Mouse (Mus musculus) hindbrain, embryonic 15.5 days (tissue): ENCODE data around the gene Ero1l. TPM values are rescaled to one million over a fixed set of nuclear protein-coding genes. Genes with fewer than 3 reads are reported as not detected.

Experiments
- ATAC-seq: fragments of 200-750 bp; cut with Nextera tagmentation; 2 replicates; pipeline ENCODE4 v1.8.0; 2017; ENCODE audit warnings: low read depth, moderate number of reproducible peaks, moderate TSS enrichment; ENCODE audit not compliant: low FRiP score
- H3K27ac ChIP-seq: fragments of 300-500 bp; sonication (generic); replicated peaks from 2 replicates; pipeline ENCODE4 v1.5.1; 2015; ENCODE audit warnings: mild to moderate bottlenecking, inconsistent platforms
- H3K27me3 ChIP-seq: fragments of 300-500 bp; sonication (generic); 2 replicates; pipeline ENCODE4 v1.6.1; 2015; ENCODE audit warnings: control low read depth, inconsistent platforms
- H3K36me3 ChIP-seq: fragments of 300-500 bp; sonication (generic); 2 replicates; pipeline ENCODE4 v1.6.1; 2015; ENCODE audit warnings: control low read depth, inconsistent platforms
- H3K4me1 ChIP-seq: fragments of 300-500 bp; sonication (generic); replicated peaks from 2 replicates; pipeline ENCODE4 v1.6.1; 2015; ENCODE audit warnings: control low read depth, inconsistent platforms
- H3K4me2 ChIP-seq: fragments of 300-500 bp; sonication (generic); 2 replicates; pipeline ENCODE4 v1.6.1; 2015; ENCODE audit warnings: moderate library complexity, mild to moderate bottlenecking, inconsistent platforms
- H3K4me3 ChIP-seq: fragments of 300-500 bp; sonication (generic); 2 replicates; pipeline ENCODE4 v1.5.1; 2015; ENCODE audit warnings: mild to moderate bottlenecking, inconsistent platforms
- H3K9ac ChIP-seq: fragments of 300-500 bp; sonication (generic); 2 replicates; pipeline ENCODE4 v1.6.1; 2015; ENCODE audit warnings: inconsistent platforms
- H3K9me3 ChIP-seq: fragments of 300-500 bp; sonication (generic); 2 replicates; pipeline ENCODE4 v1.6.1; 2016; ENCODE audit warnings: control low read depth, inconsistent platforms
- WGBS: fragments of 180-500 bp; shearing (Covaris S2); methylation state at CpG from one replicate; pipeline ENCODE4 v1.1.7; 2015; 5-methylcytosine and 5-hydroxymethylcytosine counted together
- polyA plus RNA-seq: library from polyadenylated mRNA; unstranded; fragments of >200 nt; fragmentation: Nextera tagmentation; extraction: Ambion mirVana; gene quantifications from 2 replicates; pipeline ENCODE4 v1.2.1, GENCODE M21; 2015

The Ero1l gene
- polyA plus RNA-seq, 1 experiment from 2014 or later = 21.4 TPM

DNA sequence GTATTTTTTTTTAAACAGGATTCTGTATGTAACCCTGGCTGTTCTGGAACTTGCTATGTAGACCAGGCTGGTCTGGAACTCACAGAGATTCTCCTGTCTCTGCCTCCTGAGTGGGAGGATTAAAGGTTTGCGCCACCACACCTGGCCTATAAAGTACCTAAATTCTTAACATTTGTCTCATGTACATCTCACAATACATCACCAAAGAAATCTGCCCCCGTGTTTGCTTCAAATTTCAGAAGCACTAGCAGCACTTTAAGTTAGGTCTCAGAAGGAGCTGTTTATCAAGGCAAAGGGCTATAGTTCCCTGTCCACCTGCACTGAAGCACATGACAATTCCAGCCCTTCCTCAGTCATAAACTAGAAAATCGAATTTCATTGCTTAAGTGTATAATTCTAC is 36.5 kb downstream of the Ero1l start:
- H3K36me3 ChIP-seq = peaks cover 36% of the 10 kb centered on the region
- 88% methylated on average over 3 of the region's 3 CpGs for WGBS

GRCm38 (mm10) chr14:45275816-45276215 is 42.8 kb downstream of the Ero1l start:
- no peak for ATAC-seq
- H3K27me3 ChIP-seq = no peaks in the 10 kb centered on the region
- no peak overlapping the region for H3K4me2 ChIP-seq
- H3K27ac ChIP-seq = no peak overlapping the region
- WGBS = 92% methylated on average over 6 of the region's 6 CpGs
- H3K9ac ChIP-seq = no peak overlapping the region
- H3K36me3 ChIP-seq = peaks cover 23% of the 10 kb centered on the region
- H3K4me1 ChIP-seq = no peaks in the 10 kb centered on the region
- no peaks in the 10 kb centered on the region for H3K9me3 ChIP-seq
- H3K4me3 ChIP-seq = no peak overlapping the region

More for the DNA sequence above, 36.5 kb downstream of the Ero1l start:
- Histone ChIP-seq H3K9ac (no peak overlapping the region), H3K4me3 (no peak overlapping the region), H3K27ac (no peak overlapping the region), H3K9me3 (no peaks in the 10 kb centered on the region), H3K4me2 (no peak overlapping the region), H3K27me3 (no peaks in the 10 kb centered on the region), H3K4me1 (no peaks in the 10 kb centered on the region)
- no peak for ATAC-seq

GRCm38 (mm10) chr14:45263831-45264592 is 54.6 kb downstream of the Ero1l start:
- WGBS = 80% methylated on average over 3 of the region's 3 CpGs
- Histone ChIP-seq H3K9me3 (no peaks in the 10 kb centered on the region; the same call in 1 of the 2 replicates), H3K4me1 (no peaks in the 10 kb centered on the region), H3K4me3 (no peak overlapping the region), H3K27ac (no peak overlapping the region), H3K4me2 (no peak overlapping the region), H3K9ac (no peak overlapping the region), H3K27me3 (no peaks in the 10 kb centered on the region), H3K36me3 (peaks cover 20% of the 10 kb centered on the region)
- no peak for ATAC-seq

DNA sequence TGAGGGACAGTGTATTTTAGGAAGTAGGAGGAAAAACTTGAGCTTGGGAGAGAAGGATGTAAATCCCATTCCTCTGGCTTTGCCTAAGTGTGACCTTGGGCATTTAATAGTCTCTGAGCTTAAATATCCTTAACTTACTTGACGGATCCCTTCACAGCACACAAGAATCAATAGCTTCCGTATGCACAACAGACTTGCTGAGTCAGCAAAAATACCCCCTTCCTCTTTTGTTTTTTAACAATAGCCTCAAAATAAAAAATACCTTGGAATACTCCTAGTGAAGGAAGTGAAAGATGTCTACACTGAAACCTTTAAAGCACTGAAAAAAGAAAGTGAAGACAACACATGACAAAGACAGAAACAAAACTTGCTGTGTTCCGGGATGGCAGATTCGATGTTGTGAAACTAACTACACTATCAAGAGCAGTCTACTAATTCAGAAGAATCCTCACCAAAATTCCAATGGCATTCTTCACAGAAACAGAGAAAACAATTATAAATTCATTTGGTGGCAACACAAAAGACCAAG is 67.0 kb downstream of the Ero1l start:
- no peaks in the 10 kb centered on the region for H3K9me3 ChIP-seq
- no peak overlapping the region for H3K27ac ChIP-seq
- H3K36me3 ChIP-seq = peaks cover 18% of the 10 kb centered on the region
- WGBS = 87% methylated on average over 4 of the region's 4 CpGs
- no peak overlapping the region for H3K4me2 ChIP-seq
- H3K27me3 ChIP-seq = no peaks in the 10 kb centered on the region
- no peak overlapping the region for H3K4me3 ChIP-seq
- no peak for ATAC-seq
- H3K4me1 ChIP-seq = no peaks in the 10 kb centered on the region
- H3K9ac ChIP-seq = no peak overlapping the region

DNA sequence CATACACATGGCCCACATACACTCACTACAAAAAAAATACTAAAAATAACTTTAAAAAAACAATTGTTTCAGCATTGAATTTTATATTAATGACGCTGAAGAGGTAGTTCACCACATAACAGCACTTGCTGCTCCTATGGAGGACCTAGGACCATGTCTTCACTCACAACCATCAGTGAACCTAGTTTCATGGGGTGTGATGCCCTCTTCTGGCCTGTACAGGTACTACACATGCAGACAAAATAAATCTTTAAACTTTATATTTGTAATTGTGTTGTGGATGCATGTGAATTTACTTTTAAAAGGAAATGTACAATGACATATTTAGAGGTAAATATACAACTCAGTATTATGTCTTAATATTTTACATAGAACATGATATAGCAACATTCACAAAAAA is 77.0 kb downstream of the Ero1l start:
- no peak overlapping the region for H3K4me2 ChIP-seq
- no peak overlapping the region for H3K27ac ChIP-seq
- 53% methylated on average over 1 of the region's 1 CpGs for WGBS
- no peak for ATAC-seq
- H3K4me1 ChIP-seq = no peaks in the 10 kb centered on the region
- H3K9ac ChIP-seq = no peak overlapping the region
- H3K36me3 ChIP-seq = peaks cover 9% of the 10 kb centered on the region
- H3K4me3 ChIP-seq = no peak overlapping the region
- no peaks in the 10 kb centered on the region for H3K27me3 ChIP-seq
- no peaks in the 10 kb centered on the region for H3K9me3 ChIP-seq

GRCm38 (mm10) chr14:45239042-45239441 is 79.5 kb downstream of the Ero1l start:
- Histone ChIP-seq H3K4me3 (no peak overlapping the region), H3K9ac (no peak overlapping the region), H3K27me3 (no peaks in the 10 kb centered on the region), H3K27ac (no peak overlapping the region), H3K4me1 (no peaks in the 10 kb centered on the region), H3K4me2 (no peak overlapping the region), H3K9me3 (no peaks in the 10 kb centered on the region), H3K36me3 (0 out of 2 replicates have a peak, but pooled peaks cover 3% of the 10 kb centered on the region)
- WGBS = 87% methylated on average over 2 of the region's 2 CpGs
- ATAC-seq = no peak

Other genes starting within 250 kb of the Ero1l start
- 12.8 and 13.7 TPM in 2 replicates for gene Gpr137c, start 99.1 kb downstream of the Ero1l start, polyA plus RNA-seq
- gene Txndc16, start 98.4 kb downstream of the Ero1l start, polyA plus RNA-seq = 34.9 and 35.1 TPM in 2 replicates
- gene Psmc6, start 11.0 kb upstream of the Ero1l start, polyA plus RNA-seq = 140 and 155 TPM in 2 replicates
- 66.2 and 66.5 TPM in 2 replicates for gene Styx, start 32.3 kb upstream of the Ero1l start, polyA plus RNA-seq
- 27.0 and 31.6 TPM in 2 replicates for gene Gnpnat1, start 86.1 kb upstream of the Ero1l start, polyA plus RNA-seq
- gene Fermt2, start 211.3 kb upstream of the Ero1l start, polyA plus RNA-seq = 62.3 and 69.9 TPM in 2 replicates